Mouse (Mus musculus) CD4-positive, CD25-positive, alpha-beta regulatory T cell, adult 2 months (primary cell): ENCODE measurements at regions not wholly inside any gene's neighbourhood (a gene's known extent, or its start where the extent isn't known, plus 50 kb on each side); places are given as distances from the start of the nearest gene placed in this dataset.
"Not testable (repeated sequence)": the region's sequence is repeated elsewhere in the genome, so short reads cannot be mapped to it uniquely, and the experiment has no call there.

ENCODE experiments used
- DNase-seq: peaks from one replicate; pipeline ENCODE4 v3.0.0-alpha.2; 2012; ENCODE audit warnings: low read depth, low spot score

GRCm38 (mm10) chr12:82056782-82057611 is 112.1 kb upstream of the Sipa1l1 start:
- DNase-seq: not testable (repeated sequence)

GRCm38 (mm10) chr12:82064986-82065385 is 104.1 kb upstream of the Sipa1l1 start:
- DNase-seq: no peak

- peak; percentile 9 for DNase-seq
Observed at GRCm38 (mm10) chr12:82066860-82067259, 102.3 kb upstream of the Sipa1l1 start.

GRCm38 (mm10) chr12:82069621-82070020 is 99.5 kb upstream of the Sipa1l1 start:
- DNase-seq: no peak

- DNase-seq: no peak
Observed at GRCm38 (mm10) chr12:82072810-82073465, 96.2 kb upstream of the Sipa1l1 start.

- no peak for DNase-seq
Observed at GRCm38 (mm10) chr12:82075479-82076221, 93.5 kb upstream of the Sipa1l1 start.

DNA sequence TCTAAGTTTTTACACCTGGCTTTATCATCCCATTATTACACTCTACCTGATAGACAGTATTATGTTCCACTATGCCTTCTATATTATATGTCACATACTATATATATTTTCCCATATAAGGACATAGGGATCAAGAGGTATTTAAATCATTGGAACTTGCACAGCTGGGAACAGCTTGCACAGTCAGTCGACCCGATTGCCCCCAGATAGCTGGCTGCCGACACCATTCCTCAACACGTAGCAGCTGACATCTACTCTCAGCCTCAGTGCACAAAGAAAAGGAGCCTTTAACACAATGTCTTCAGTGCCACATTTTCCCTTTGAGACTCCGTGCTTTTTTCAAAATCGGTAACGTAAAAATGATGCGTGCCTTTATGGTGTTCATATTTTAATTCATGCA is 92.4 kb upstream of the Sipa1l1 start:
- no peak for DNase-seq

DNA sequence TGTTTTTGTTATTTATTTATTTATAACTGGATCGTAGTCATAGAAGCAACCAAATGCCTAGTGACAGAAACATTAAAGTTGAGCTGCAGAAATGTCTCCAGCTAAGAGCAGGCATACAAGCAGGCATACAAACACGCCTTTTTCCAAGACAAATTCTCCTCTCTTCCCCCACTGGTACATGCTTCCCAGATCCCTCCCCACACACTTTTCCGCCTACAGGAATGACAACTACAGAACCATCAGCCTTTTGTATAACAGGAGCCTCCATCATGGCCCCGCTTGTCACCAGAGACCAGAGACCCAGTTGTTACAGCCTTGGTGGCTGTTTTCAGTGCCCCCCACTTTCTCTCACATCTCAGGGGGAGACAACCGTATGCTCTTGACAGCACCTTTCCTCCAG is 91.2 kb upstream of the Sipa1l1 start:
- no peak for DNase-seq

- DNase-seq: no peak
Observed at GRCm38 (mm10) chr12:82078740-82079139, 90.4 kb upstream of the Sipa1l1 start.

DNA sequence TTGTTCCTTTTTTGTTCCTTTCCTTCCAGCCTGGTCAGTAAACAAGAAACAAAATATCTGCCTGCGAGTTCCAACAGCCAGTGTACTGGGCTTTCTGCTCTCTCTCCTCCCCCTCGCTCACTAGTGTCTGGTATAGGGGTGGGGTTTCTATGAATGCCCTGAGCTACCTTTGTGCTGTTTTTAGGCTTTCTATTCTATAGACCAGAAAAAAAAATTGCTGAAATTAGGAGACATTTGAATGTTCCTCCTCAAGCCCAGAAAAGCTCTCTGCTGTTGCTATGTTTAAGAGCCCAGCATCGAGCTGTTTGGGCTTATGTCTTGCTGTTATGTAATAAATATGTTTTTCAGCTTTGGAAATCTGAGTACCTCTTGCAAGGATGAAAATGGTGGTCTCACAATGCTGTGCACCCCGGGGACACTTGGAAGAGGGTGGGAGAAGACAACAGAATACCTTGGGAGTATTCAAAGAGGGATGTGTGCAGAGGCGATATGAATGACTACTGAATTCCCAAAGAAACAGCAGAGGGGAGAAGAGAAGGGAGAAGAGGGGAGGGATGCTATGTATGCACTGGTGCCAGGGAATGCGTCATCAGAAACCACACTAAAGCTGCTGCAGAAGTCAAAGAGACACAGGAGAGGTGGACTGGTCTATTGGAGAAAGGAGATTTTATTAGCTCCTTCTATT is 88.8 kb upstream of the Sipa1l1 start:
- no peak for DNase-seq

DNA sequence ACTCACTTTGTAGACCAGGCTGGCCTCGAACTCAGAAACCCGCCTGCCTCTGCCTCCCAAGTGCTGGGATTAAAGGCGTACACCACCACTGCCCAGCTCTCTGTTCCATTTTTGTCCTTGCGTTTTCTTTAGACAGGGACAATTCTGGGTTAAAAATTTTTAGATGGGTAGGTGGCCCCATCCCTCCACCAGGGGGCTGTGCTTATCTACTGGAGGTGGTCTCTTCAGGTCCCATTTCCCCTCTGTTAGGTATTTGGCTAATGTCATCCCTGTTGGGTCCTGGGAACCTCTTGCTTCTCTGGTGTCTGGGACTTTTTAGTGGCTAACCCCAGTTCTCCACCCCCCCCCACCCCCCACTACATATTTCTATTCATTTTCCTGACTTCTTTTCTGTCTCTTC is 86.5 kb upstream of the Sipa1l1 start:
- peak; percentile 31 for DNase-seq

DNA sequence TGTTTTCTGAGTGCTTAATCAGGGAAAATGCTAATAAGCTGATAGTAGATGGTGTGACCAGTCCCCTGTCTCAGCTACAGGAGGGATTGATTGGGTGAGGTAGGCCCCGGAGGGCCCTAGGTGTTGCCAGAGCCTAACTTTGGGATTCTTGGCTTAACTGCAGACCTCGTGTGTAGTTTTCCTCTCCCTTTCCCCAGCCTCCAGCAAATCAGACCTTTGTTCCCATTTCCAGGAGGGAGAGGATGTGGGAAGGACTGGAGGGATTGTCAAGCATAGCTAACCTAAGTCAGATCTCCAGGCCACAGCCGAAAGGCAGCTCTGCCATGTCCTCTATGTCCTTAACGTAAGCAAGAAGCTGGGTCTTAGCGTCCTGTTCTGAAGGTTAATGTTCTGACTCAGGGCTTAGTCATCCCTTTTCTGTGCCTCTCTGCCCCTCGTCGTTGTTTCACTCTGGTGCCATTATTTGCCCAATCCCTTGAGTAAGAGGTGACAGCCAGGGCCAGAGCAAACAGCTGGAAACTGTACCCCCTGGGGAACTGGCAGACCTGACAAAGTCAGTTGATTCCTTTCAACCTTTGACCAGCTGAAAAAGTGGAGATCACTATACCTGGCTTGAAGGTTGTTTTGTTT is 83.2 kb upstream of the Sipa1l1 start:
- no peak for DNase-seq

- no peak for DNase-seq
Observed at GRCm38 (mm10) chr12:82086441-82086840, 82.7 kb upstream of the Sipa1l1 start.

GRCm38 (mm10) chr12:82089288-82089687 is 79.8 kb upstream of the Sipa1l1 start:
- DNase-seq: peak; percentile 17

DNA sequence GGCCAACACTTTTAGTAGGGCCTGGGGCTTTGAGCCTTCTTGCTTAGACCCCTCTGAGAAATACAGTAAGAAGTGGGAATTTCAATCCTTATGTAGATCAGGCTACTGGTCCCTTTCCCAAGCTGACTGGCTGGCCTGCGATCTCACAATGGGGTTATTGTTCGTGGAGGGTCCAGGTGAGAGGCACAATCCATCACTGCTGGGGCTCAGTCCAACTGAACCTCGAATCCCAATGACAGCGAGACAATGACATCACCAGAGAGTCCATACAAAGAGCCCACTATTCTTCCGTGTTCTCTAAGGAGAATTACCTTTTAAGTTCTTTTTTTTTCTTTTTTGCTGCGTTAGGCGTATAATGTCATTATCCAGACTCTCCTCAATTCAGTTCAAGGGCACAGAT is 75.8 kb upstream of the Sipa1l1 start:
- no peak for DNase-seq

GRCm38 (mm10) chr12:82095396-82095795 is 73.7 kb upstream of the Sipa1l1 start:
- no peak for DNase-seq

GRCm38 (mm10) chr12:82097126-82097525 is 72.0 kb upstream of the Sipa1l1 start:
- DNase-seq: no peak

- DNase-seq: peak; percentile 47
Observed at GRCm38 (mm10) chr12:82097620-82098019, 71.5 kb upstream of the Sipa1l1 start.

DNA sequence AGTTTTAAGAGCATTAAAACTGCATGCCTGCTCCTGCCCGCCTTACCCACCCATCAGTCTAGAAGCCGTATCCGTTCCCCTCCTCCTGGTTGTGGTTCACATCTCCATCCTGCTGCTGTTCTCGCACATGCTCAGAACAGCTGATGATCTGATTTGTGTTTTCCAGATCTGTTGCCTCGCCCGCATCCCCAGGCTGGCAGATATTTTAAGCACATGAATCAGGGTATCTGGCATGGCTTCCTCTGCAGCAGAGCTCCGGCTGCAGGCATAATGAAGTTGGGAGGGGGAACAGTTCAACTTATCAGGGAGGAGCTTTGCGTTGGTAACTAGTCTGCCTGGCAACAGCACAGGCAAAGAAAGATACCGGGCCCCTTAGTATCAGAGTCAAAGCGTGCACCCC is 64.9 kb upstream of the Sipa1l1 start:
- no peak for DNase-seq

DNA sequence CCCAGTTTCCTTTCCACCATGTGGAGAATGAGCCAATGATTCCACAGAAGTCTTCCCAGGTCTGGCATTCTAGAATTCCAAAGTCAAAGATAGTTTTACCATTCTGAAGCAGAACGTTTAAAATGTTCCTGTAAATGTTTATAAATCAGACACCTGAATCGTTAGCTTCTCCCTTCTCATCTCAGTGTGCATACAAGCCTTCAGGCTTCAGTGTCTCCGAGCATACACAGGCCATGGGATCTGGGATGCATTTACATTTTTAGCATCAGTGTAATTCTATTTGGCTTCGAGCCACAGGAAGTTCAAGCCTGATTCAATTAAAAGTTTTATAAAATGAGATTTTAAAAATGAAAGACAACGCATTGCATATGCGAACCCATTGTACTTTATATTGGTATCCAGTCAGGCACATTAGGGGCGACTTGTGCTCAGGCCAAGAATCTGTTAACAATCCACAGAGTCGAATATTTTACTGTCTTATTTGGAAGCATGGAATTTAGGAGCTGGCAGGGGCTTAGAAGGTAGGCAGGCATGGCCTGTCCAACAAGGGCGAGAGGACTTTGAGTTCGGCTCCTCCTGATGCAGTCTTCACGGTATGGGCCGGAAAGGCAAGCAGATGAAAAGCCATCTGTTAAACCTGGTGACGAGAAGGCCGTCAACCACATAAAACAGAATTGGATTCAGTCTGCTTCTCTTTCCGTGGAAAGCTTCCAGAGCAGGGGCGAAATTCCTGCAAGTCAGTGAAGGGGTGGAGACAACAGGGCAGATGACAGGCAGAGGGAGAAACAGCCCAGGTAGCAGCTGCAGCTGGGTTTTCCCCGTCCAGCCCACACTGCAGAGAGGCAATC is 63.7 kb upstream of the Sipa1l1 start:
- DNase-seq: no peak
